Mouse (Mus musculus) myocyte (in vitro differentiated cells): ENCODE measurements around the gene Cntln.

Experiments
- MAX ChIP-seq: IDR thresholded peaks from one replicate; pipeline ENCODE4 v1.6.1; 2011; ENCODE audit warnings: low read depth, mild to moderate bottlenecking, control low read depth
- MYOG ChIP-seq, 3 experiments: IDR thresholded peaks; one replicate each; pipeline ENCODE4 v1.6.1; 2011; ENCODE audit warnings: control low read depth in 2 of 3, low read depth in 2 of 3, mild to moderate bottlenecking in 2 of 3; ENCODE audit not compliant: insufficient read length in 2 of 3, control insufficient read depth in 1 of 3, insufficient read depth in 1 of 3
- POLR2A ChIP-seq: IDR thresholded peaks from one replicate; pipeline ENCODE4 v1.6.1; 2011; ENCODE audit warnings: low read depth, mild to moderate bottlenecking, control low read depth, moderate library complexity; ENCODE audit not compliant: insufficient read length

- TF ChIP-seq POLR2A (no peak), MAX (no peak), MYOG (IDR thresholded peaks at IDR 0.05; ENCODE audit: control insufficient read depth in 1 of 3, insufficient read depth in 1 of 3, insufficient read length in 2 of 3, low read depth in 2 of 3) (no peak)
Measured at GRCm38 (mm10) chr4:84976875-84977646, 93.0 kb downstream of the Cntln start.
